Mouse (Mus musculus) neutrophil, adult 5-6 weeks (primary cell): ENCODE results near the gene Sel1l3. TPM values are rescaled to one million over a fixed set of nuclear protein-coding genes. Genes with fewer than 3 reads are reported as not detected.

ENCODE experiments used
- ATAC-seq: fragments of 151-379, 151-347 bp; 2 replicates; pipeline ENCODE4 v1.8.0; 2017; ENCODE audit warnings: mild to moderate bottlenecking, moderate TSS enrichment; ENCODE audit not compliant: insufficient number of reproducible peaks, poor library complexity, low FRiP score, severe bottlenecking; ENCODE audit errors: extremely low read depth
- total RNA-seq: library from RNA; stranded (forward); fragments of 200-1000 nt; gene quantifications from 2 replicates; pipeline ENCODE4 v1.2.3, GENCODE M21; 2017

Gene Sel1l3
- total RNA-seq, 1 experiment from 2014 or later, result 0.23 TPM

GRCm38 (mm10) chr5:53225434-53225833, 11.7 kb upstream of the Sel1l3 start:
- ATAC-seq, result no peak

DNA sequence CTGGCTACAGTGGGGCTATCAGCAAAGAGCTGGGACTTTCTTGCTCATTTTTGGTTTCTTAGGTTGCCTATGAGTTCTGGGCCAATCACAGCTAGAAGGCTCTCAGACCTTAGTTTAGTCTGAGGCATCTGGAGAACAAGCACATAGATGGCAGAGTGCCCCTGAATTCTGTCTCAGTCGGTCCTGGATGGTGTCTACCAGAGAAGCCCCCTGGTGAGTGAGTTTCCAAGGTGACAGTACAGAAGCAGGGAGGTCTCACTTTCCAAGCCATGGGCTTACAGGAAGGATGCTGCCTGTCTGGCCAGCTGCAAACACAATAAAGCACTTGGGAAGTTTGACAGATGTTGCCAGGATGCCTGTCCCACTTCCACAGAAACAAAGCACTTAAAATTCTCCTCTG, 1.1 kb upstream of the Sel1l3 start:
- no peak for ATAC-seq

DNA sequence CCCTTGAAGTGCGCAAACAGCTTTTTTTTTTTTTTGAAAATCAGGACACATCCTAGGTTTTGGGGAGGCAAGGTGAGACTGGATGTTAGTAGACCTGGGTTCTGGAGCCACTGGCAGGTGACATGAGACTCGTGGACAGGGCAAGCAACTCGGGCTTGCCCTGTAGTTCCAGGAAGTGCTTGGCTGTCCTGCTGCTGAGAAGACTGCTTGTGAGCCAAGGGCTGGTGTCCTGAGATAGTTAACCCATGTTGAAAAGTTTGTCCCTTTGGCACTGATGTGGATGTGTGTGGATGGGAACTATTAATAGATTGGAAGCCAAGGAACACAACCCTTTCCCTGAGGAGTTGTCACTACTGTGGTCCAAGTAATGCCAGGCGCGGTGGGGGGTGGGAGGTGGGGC, 635 bp upstream of the Sel1l3 start:
- no peak for ATAC-seq

- ATAC-seq, result no peak
Observed at GRCm38 (mm10) chr5:53212782-53213710, 681 bp downstream of the Sel1l3 start.

DNA sequence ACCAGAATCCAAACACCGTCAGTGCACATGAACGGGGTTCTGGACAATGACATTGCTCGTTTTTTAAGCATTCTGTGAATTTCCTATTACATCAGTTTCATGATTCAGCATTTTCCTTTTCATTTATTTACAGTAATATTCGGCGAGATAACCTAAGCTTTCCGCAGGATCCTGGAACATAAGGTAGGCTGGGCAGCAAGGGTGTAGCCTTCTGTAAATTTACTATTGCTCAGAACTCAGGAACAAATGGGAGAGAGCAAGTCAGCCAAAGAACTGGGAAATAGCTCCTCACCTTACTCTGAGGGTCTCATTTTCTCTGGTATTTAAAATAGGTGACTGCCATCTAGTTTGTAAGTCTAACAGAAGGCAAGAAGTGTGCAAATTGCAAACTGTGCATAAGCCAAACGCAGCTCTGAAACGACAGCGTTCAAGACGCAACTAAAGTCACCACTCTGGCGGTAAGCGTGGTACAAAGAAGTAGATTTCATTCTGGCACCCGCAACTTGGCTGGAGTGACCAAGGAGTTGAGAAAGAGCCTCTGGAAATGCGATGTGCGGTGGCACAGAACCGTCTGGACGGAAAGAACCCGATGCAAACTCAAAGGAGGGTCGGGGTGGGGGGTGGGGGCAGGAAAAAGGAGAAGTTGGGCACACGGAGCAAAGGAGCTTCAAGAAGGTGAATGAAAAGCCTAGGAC, 1.5 kb downstream of the Sel1l3 start:
- ATAC-seq, result no peak

GRCm38 (mm10) chr5:53211241-53211640, 2.5 kb downstream of the Sel1l3 start:
- no peak for ATAC-seq

- no peak for ATAC-seq
Observed at GRCm38 (mm10) chr5:53210481-53210880, 3.2 kb downstream of the Sel1l3 start.

- no peak for ATAC-seq
Observed at GRCm38 (mm10) chr5:53209773-53210172, 4.0 kb downstream of the Sel1l3 start.

DNA sequence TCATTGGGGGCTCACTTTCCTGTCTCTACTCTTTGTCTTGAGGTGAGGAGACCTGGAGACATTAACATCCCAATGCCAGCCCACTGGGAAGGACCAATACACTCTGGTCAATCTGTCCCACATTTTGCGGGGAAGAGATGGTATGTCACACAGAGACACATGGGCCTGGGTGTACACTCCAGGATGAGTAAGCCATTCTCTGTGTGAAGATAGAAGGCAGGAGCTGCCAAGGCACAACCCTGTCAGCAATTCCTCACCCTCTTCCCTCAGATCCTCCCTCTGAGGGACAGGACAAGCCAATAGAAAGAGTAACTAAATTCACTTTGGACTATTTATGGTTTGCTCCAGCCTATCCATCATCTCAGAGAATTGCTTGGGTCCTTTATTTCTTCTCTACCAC, 5.0 kb downstream of the Sel1l3 start:
- no peak for ATAC-seq

- ATAC-seq, result no peak
Observed at GRCm38 (mm10) chr5:53206575-53206974, 7.2 kb downstream of the Sel1l3 start.

GRCm38 (mm10) chr5:53202748-53203147, 11.0 kb downstream of the Sel1l3 start:
- ATAC-seq, result no peak

DNA sequence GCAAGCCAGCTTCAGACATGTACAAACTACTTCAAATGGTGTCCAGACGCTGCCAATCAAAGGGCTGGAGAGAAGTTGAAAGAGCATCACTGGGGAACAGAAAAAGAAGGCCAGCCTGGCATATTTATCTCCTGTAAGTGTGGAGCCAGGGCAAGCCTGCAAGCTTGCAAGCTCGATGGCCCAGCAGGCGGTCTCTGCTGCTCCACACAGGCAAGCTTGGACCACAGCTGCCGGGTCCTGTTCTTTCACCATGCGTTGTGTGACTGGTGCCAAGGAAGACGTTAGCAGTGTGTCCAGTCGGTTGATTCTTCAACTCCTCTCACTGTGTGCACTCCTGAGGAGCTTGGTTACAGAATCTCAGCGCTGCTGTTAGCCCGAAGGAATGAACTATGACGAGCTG, 12.9 kb downstream of the Sel1l3 start:
- ATAC-seq, result no peak

DNA sequence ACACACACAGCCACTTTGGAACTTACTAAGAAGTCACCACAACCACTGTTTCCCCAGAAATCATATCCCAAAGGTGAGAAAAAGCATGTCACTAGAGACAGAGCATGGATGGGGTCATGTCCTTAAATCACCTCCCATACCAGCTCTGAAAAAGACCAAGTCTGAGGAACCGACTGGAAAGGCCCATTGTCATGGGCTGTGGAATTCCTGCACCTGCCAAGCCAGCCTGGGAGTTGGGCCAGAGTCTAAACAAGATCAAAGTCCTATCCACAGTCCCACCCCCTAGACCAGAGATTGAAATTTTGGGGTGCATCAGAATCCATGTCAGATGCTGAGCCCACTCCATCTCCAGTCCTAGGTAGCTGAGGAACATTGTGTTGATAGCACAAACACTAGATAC, 15.3 kb downstream of the Sel1l3 start:
- no peak for ATAC-seq

DNA sequence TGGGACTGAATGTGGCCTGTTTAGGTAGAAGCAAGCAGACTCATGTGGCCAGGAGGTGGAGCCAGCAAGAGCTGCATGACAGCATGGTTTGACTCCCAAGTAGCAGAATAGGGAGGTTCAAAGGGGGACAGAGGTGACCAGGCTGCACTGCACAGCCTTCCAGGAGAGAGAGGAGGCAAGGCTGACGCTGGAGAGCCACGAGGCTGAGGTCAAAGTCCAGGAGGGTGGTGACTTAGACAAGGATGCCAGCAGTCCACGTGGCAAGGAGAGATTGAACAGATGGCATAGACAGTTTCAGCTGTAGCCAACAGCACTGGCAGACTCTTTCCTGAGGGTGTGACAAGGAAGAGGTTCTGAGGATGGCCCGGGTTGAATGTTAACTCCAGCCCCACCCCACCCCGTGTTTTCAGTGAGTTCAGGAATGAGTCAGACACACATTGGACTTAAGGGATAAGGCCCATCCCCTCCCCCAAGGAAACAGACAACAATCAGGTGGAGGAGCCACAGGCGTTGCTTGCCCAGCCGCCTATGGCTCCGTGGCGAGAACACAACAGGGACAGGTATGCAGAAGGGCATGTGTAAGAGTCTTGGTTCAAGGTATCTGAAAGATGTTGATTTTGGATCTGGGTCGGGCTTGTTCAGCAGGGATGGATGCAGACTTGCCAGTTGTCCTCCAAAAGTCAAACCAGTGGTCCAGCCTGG, 17.2 kb downstream of the Sel1l3 start:
- no peak for ATAC-seq

DNA sequence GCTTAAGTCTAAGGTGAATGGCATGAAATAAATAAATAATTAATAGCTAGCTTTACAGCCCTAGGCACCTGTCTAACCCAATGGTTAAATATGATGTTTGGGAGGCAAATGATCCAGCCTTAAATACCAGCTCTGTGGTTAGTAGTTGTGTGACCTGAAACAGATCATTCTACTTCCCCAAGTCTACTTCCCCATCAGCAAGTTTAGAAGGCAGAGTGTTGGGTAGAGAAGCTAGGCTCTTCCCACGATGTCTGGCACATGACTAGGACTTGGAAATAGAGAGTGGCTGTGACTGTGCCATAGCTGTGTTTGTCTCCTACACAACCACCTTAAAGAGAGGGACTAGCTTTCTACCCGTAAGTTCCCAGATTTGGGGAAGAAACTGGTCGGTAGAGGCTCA, 18.9 kb downstream of the Sel1l3 start:
- ATAC-seq, result no peak

DNA sequence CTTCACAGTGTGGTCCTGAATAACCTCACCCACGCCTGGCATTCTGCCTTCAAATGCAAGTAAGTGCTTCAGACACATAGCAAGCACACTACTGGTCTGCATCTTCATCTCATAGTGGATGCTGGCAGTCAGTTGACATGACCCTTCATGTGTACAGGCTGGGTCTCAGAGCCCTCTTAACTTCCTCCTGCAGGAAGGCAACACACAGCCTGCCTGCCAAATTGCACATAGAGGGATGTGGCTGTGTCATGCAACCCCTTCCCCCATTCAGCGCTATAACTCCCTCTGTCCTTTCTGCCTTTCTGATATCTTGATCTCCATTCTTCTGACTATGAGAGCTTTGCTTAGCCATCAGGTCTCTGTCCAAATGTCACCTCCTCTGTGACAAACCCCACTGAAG, 19.3 kb downstream of the Sel1l3 start:
- no peak for ATAC-seq

DNA sequence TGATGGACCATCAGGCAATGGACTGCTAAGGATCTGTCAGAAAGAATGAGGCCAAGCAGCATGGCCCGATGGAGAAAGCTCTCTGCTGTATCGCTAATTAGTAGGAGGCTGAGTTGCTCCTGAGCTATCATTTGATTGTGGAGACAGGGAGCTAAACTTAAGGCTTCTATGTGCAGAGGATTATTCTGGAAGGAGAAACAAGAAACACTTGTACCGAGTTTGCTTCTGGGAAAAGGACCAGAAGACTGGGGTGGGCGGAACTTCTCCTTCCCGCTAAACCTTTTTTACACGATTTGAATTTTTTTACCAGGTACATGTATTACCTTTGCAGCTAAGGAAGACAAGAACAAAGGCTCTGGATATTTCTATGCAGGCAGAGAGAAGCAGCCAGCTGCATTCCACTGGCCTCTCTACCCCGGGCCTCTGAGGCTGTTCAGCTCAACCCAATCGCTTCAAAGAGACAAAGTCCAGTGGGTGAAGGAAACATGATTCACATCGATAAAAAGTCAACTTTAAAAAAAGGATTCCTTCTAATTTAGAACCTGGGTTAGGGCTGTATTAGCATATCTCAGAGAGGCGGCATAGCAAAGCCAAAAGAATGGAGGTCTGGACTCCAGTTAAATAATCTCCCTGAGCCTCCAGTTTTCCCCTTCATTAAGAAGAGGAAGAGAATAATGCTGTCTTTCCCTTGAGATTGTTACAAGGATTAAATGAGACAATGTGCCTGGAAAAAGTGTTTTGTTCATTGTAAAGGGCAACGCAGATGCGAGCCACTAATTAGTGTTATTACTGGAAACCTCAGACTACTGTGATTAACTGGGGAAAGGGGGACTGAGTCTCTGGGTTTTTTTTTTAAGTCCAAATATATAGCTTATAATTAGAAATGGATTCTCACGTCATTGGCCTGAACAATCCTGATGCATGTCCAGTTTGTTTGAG, 20.4 kb downstream of the Sel1l3 start:
- ATAC-seq, result no peak

DNA sequence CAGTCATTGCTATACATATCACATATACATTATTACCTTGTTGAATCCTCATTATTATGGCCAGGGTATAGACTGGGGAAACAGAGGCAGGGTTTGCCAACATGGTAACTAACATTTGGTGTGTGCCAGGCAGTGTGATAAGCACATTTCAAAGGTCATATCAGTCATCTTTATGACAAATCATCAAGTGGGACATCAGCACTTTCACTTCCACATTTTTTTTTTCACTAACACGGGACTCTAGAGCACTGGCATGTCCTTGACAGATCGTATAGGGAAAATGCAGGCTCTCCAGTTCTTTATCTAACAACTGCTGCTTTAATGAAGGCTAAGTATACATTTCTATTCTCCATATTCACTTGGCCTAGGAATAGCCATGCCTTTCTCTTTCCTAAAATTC, 25.1 kb downstream of the Sel1l3 start:
- ATAC-seq, result no peak

GRCm38 (mm10) chr5:53187245-53187644, 26.5 kb downstream of the Sel1l3 start:
- no peak for ATAC-seq
